Mouse (Mus musculus) cerebellum, adult 9-10 months (tissue): ENCODE measurements around the gene 1810062G17Rik.

Experiments used
- DNase-seq: peaks from one replicate; pipeline ENCODE4 v3.0.0; 2022

The 1810062G17Rik gene

DNA sequence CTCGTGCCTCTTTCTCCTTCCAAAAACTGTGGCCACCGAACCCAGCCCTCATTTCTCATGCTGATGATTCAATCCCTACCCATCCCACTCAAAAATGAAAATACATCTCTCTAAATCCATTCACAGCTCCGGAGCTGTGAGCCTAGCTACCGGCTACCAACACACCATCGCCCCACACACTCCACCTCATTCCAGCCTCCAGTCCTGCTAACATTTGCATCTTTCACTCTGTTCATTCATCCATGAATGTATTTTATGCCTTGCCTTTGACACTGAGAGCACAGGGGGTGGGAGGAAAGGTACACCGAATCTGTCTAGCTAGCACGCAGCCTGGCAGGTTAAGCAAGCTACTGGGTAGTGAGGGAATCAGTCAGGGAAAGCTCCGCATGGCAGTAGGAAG is 3.0 kb downstream of the 1810062G17Rik start:
- DNase-seq: no peak

DNA sequence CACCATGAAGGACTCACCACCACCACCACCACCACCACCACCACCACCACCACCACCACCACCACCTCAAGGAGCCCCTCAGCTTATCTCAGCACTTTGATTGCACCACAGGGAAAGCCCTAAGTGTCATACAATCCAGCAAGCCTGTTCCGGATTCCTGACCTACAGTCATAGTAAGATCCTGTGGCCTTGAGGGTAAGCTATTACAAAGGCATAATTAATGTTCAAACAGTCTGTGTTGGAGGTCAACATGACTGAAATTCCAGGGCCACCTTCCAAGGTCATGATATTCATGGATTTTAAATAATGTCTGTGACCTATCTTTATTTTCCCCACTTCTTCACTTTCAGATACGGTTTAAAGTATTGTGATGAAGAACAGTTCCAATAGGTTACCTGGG is 4.7 kb downstream of the 1810062G17Rik start:
- no peak for DNase-seq

- peak; percentile 31 for DNase-seq
Observed at GRCm38 (mm10) chr3:36481776-36482193, 6.0 kb downstream of the 1810062G17Rik start.

GRCm38 (mm10) chr3:36482940-36483339 is 7.2 kb downstream of the 1810062G17Rik start:
- DNase-seq: no peak

- no peak for DNase-seq
Observed at GRCm38 (mm10) chr3:36484292-36484691, 8.6 kb downstream of the 1810062G17Rik start.

DNA sequence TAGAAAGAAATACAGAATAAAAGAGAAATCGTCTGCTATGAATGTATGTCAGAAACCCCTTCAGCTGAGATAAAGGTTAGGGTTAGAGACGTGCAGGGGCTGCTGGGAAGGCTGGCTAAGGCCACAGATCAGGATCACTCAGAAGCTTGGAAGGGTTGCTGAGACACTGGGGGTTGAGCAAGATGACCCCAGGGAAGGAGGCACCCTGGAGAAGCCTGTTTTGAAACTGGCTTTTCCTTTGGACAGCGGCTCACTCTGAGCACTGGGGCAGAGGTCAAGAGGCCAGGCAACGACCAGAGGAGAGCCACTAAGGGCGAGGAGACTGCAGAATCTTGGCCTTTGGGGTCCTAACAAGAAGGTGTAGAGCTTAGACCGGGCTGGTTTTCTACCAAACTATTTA is 10.4 kb downstream of the 1810062G17Rik start:
- no peak for DNase-seq

GRCm38 (mm10) chr3:36486881-36487280 is 11.1 kb downstream of the 1810062G17Rik start:
- DNase-seq: no peak

- DNase-seq: no peak
Observed at GRCm38 (mm10) chr3:36488367-36488766, 12.6 kb downstream of the 1810062G17Rik start.

- DNase-seq: no peak
Observed at GRCm38 (mm10) chr3:36488899-36489589, 13.3 kb downstream of the 1810062G17Rik start.

GRCm38 (mm10) chr3:36489590-36489910 is 13.8 kb downstream of the 1810062G17Rik start:
- no peak for DNase-seq

DNA sequence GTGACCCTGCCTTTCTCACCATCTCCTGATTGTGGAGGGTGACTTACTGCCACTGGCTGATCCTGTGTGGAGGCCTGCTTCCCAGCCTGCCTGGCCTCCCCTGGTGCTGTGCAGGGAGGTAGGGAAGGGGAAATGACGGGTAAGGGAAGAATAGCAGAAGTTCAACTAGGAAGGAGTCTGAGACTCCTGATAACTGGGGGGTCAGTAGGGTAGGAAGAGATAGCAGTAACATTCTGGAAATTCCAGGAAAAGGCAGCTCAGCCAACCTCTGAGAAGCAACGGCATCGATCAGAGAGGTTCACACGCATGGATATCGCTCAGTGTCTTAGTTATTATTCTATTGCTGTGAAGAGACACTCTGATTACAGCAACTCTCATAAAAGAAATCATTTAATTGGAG is 15.8 kb downstream of the 1810062G17Rik start:
- no peak for DNase-seq

GRCm38 (mm10) chr3:36492716-36493391 is 17.1 kb downstream of the 1810062G17Rik start:
- DNase-seq: no peak

DNA sequence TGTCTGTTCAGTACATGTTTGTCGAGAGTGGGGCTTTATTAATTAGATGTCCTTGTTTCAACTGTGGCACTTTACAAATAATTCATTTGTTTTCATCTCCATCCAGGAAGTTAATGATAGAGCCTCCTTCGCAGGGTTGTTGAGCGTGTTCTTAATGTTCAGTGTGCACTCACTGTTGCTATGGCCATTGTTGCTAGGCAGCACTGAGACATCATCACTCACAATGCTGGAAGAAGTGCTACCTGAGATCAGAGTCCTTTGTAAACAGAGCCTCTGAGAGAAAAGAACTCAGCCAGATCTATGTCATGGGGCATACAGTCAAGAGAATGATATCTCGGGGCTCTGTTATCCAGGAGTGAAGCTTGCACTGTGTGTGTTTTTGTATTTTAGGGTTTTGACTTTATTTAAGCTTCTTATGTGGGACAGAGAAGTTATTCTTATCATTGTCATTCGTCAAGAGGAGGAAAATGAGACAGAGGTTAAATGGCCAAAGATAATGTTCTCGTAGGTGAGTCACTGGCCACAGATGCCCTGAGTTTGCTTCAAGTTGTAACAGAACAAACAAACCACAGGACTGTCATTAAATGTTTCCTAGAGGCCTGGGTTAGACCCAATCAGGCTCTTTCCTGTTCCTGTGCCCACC is 18.0 kb downstream of the 1810062G17Rik start:
- no peak for DNase-seq

GRCm38 (mm10) chr3:36494613-36495012 is 18.9 kb downstream of the 1810062G17Rik start:
- DNase-seq: no peak

DNA sequence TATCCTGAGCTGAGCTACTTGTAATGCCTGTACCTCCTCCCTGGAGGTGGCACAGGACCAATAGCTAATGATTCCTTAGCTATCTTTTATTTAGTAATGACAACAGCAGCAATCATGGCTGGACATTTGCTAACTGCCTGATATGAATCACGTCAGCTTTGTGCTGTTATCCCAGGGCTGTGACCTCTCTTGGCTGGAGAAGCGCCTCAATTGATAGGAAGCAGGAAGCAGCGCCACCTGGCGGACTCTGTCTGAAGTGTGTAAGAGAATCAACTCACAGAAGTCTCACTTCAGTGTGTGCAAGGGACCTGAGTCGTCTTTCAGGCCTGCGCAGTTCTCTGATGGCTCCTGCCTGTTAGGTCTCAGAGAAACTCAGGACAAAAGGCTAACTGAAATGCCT is 19.7 kb downstream of the 1810062G17Rik start:
- DNase-seq: peak; percentile 82

DNA sequence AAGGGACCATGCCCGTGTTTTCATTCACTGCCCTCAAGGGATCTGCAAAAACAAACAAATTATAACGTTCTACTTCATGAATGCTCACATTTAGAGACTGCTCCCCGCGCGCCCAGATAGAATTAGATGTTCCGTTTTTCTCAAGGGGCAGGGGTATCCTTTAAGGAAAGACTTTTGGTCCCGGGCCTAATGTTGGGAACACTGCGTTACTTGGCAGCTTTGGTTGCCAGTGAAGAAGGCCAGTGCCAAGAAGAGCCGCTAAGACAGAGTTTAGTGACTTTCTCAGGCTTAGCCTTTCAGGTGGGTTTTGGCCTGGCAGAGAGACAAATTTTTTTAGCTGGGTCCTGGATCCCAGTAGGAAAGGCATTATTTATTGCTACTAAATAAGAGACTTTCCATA is 20.5 kb downstream of the 1810062G17Rik start:
- DNase-seq: no peak

- peak; percentile 50 for DNase-seq
Observed at GRCm38 (mm10) chr3:36496746-36497145, 21.0 kb downstream of the 1810062G17Rik start.

DNA sequence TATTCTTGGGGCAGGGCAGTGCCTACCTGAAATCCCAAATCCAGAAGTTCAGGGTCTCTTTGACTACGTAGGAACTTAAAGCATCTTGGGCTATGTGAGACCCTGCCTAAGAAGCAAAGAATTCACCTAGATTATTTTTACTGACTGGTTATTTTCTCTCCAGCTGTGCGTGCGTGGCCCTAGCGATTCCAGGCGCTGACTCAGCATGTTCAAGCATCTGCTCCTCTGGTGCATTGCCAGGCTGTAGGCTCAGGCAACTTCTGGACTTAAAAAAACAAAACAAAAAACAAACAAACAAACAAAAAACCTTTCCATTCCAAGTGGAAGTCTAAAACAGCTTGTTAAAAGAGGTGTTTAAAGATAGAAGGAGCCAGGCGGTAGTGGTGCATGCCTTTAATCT is 22.5 kb downstream of the 1810062G17Rik start:
- no peak for DNase-seq

DNA sequence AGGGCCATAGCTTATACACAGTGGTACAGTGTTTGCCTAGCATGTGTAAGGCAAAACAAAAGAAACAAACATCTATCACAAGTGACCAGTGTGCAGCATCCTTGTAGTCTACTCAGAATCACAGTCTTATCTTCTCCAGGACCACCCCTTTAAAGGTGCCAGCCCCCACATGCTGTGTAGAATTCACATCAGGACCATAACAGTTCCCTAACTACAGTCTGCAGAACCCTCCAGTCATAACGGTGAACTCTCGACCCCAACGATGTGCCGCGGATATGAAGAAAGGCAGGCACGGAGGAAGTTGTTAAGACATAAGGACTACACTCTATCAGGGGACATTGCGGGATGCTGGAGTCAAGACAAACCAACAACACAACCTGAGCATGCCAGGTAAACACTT is 23.7 kb downstream of the 1810062G17Rik start:
- no peak for DNase-seq

DNA sequence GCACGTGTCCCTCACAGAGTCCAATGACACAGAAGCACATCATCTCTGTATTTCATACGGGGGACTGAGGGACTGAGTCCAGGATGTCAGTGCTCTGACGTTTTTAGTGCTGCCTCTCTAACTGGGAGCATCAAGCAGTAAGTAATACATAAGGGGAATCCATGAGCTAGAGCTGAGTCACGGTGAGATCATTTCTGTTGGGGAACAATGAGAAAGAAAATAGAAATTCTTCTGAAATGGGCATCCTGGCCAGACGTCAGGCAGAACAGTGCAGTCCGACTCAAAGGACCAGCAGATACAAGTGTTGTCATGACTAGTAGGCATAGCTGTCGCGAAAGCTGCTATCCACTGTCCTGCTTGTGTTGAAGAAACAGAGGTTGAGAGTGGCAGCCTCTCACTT is 25.2 kb downstream of the 1810062G17Rik start:
- no peak for DNase-seq

GRCm38 (mm10) chr3:36501546-36501945 is 25.8 kb downstream of the 1810062G17Rik start:
- no peak for DNase-seq

GRCm38 (mm10) chr3:36505306-36505705 is 29.6 kb downstream of the 1810062G17Rik start:
- DNase-seq: no peak

- DNase-seq: no peak
Observed at GRCm38 (mm10) chr3:36505809-36506735, 30.3 kb downstream of the 1810062G17Rik start.
